Mouse (Mus musculus) right cerebral cortex, postnatal 4 days (tissue): ENCODE measurements at regions not wholly inside any gene's neighbourhood (a gene's known extent, or its start where the extent isn't known, plus 50 kb on each side); places are given as distances from the start of the nearest gene placed in this dataset.
"Not testable (repeated sequence)": the region's sequence is repeated elsewhere in the genome, so short reads cannot be mapped to it uniquely, and the experiment has no call there.

Source experiments
- DNase-seq: peaks from one replicate; pipeline ENCODE4 v3.0.0-alpha.2; 2022

GRCm38 (mm10) chr15:59728817-59729560 lies 287.4 kb downstream of the 4933412E24Rik start:
- no peak for DNase-seq

GRCm38 (mm10) chr15:59728131-59728601 lies 288.2 kb downstream of the 4933412E24Rik start:
- DNase-seq = no peak

GRCm38 (mm10) chr15:59725881-59726280 lies 290.5 kb downstream of the 4933412E24Rik start:
- no peak for DNase-seq

- DNase-seq = no peak
Observed at GRCm38 (mm10) chr15:59722661-59723413, 293.6 kb downstream of the 4933412E24Rik start.

DNA sequence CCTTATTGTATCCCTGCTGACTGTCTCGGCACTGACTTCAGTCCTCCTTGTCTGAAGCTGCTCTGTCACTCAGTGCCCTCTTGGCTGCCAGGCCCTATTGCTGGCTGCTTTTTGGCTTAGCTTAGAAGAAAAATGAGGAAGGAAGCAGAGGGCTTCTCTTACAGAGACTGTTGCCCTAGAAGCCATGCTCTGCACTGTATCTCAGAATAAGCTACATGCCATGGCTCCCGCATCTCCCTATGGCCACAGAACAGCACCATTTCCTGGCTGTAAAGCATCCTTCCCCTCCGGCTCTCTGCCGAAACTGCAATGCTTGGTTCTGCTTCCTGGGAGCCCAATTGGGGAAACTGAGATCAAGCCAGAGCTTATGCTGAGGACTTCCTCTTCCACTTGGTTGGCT lies 295.0 kb downstream of the 4933412E24Rik start:
- DNase-seq = no peak

- no peak for DNase-seq
Observed at GRCm38 (mm10) chr15:59721018-59721417, 295.4 kb downstream of the 4933412E24Rik start.

- DNase-seq = no peak
Observed at GRCm38 (mm10) chr15:59720149-59720548, 296.3 kb downstream of the 4933412E24Rik start.

DNA sequence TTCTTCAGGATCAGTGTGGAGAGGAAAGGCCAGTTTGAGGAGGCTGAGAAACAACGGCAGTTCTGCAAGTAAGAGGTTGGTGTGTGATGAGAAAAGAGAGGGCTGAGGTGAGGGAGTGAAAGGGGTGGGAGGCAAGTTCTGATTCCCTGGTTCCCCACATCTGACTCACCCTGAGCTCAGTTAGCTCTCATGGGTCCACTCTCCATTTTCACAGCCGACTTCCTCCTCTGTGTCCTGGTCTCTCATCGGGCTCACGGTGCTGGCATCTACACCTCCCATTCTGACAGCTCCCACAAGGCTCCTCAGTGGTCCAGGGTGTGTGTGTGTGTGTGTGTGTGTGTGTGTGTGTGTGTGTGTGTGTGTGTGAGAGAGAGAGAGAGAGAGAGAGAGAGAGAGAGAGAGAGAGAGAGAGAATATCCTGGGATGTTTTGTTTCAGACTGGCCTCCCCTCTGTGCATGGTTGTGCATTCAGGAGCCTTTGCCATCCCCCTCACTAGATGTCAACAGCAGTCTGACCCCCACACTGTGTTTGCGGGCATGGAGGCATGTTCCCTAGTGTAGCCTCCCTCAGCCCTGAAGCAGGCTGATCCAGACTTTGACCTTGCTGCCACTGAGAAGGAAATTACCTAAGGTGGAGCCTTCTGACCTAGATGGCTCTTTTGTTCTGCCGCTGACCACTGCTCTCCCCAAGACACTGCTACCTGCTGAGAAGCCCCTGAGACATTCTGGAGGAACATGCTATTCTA lies 296.9 kb downstream of the 4933412E24Rik start:
- not testable (repeated sequence) for DNase-seq

GRCm38 (mm10) chr15:59716872-59717271 lies 299.5 kb downstream of the 4933412E24Rik start:
- DNase-seq = no peak

- DNase-seq = no peak
Observed at GRCm38 (mm10) chr15:59715951-59716350, 300.5 kb downstream of the 4933412E24Rik start.

DNA sequence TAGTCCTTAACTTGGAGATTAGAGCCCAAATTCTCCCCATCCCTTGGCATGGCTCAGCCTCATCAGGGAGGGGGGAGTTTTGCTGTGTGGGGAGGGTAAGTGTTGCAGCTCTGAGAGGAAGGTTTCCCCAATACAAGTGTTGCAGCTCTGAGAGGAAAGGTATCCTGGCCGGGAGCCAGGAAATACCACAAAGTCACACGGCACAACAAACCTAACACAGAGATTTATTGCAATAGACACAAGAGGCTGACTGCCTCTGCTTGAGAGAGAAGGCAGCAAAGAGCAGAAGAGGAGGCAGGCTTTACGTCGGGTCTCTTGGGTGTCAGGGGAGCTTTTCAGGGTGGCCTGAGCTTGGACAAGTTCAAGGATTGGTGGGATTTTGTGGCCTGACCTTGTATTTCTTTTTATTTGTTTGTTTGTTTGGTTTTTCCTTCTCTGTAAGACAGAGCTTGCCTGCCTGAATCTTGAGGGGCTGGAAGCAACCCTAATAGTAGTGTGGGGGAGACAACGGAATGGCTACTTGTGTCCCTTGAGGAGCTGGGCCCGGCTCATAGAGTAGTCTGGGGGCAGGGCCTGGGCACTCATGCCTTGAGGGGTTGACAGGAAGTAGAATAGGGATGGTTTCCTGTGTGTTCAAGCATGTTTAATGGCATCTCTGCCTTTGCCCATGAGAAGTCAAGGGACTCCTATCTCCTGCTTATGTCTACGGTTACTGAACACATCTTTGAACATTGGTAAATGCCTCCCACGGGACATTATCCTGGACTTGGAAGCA lies 302.3 kb downstream of the 4933412E24Rik start:
- DNase-seq = no peak

DNA sequence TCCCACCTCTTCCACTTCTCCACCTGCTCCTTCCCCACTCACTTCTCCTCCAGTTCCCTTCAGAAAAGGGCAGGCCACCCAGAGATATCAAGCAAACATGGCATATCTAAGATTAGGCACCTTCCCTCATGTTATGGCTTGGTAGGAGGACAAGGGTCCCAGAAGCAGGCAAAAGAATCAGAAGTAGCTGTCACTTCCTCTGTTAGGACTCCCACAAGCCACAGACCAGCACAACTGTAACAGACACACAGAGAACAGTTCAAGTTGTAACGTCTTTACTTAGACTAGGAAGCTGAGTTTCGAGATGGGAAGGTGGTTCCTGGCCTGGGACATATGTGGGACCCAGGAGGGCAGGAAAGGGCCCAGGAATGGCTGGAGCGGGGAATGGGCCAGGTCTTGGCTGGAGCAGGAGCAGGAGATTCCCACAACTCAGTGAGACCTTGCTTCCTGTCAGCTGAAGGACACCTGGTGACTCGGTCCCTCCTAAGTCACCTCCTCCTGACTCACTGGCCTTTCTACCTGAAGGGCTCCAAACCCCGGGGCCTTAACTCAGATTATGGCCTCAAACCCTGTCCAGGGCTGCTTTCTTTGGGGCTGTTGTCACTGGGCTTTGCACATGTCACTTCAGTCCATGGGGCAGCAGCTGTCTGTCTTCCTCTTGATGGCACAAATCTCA lies 304.2 kb downstream of the 4933412E24Rik start:
- DNase-seq = no peak

GRCm38 (mm10) chr15:59709925-59710324 lies 306.5 kb downstream of the 4933412E24Rik start:
- no peak for DNase-seq

- no peak for DNase-seq
Observed at GRCm38 (mm10) chr15:59708402-59708801, 308.0 kb downstream of the 4933412E24Rik start.

DNA sequence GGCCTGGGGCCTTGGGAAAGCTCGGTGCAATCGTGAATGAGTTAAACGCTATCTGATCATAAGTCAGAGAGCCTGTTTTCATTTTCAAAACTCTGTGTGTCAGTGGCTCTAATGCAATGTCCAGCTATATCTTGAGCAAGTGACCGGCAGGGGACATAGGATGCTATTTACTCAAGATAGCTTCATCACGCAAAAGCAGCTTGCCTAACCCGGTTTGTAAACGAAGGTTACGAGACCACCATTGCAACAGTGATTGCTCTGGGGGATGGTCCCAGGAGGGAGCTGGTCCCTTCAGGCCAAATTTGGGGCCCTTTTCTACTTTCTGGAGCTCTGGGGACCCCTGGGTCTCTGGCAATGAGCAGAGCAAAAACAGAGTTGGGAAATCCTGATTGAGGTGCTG lies 309.3 kb downstream of the 4933412E24Rik start:
- DNase-seq = no peak
